Mouse (Mus musculus): ENCODE results near the gene Mob3c.

Mob3c gene

GRCm38 (mm10) chr4:115827888-115828571 is at the start of gene Mob3c:
TSS of gene Mob3c (plus strand) at chr4:115828092.
- no peak for DNase-seq (ENCODE audit: low read depth, low spot score)

DNA sequence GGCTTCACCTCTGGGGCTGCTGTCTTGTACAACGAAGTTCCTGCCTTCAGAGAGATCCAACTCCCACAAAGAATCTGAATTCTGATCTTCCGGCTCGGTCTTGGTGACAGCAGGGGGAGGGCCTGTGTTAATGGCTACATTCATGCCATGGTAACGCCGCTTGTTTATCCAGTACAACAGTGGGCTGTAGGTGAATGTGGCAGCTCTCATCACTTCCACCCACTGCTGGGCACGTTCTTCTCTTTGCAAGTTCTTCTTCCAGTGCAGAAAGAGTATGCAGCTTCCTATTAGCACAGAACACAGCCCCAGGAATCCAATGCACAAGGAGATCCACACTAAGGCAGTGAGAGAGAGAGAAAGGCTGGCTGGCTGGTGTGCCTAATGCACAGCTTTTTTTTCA is 47.6 kb upstream of the Mob3c start:
- DNase-seq (ENCODE audit: low read depth, low spot score): peak; percentile 33

DNA sequence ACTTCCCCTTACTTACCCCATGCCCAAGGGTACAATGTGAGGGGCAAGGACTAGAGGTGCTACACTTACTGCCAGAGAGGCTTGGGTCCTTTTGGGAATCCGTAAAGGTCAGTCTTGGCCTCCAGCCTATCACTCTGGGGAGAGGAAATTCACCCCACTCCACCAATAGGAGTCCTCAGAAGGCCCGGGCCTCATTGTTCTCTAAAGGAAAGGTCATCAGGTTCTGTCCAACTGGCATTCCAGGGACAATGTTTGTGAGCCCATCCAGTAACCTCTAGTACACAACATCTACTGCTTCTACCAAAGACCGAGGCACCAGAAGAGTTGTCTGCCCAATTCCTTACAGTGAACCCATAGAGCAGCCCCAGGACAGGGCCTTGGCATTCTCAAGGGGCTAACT is 47.0 kb upstream of the Mob3c start, which contains the start of gene Tex38:
Gene Tex38 (minus strand): TSS at position 101 of the 400 bp plus-strand sequence.
- DNase-seq (ENCODE audit: low read depth, low spot score): no peak

GRCm38 (mm10) chr4:115782026-115782805 is 45.7 kb upstream of the Mob3c start:
- DNase-seq (ENCODE audit: low read depth, low spot score): no peak

GRCm38 (mm10) chr4:115784769-115785510 is 43.0 kb upstream of the Mob3c start, which contains the start of gene Atpaf1:
TSS of gene Atpaf1 (plus strand) at chr4:115784812.
- DNase-seq (ENCODE audit: low read depth, low spot score): peak; percentile 57

DNA sequence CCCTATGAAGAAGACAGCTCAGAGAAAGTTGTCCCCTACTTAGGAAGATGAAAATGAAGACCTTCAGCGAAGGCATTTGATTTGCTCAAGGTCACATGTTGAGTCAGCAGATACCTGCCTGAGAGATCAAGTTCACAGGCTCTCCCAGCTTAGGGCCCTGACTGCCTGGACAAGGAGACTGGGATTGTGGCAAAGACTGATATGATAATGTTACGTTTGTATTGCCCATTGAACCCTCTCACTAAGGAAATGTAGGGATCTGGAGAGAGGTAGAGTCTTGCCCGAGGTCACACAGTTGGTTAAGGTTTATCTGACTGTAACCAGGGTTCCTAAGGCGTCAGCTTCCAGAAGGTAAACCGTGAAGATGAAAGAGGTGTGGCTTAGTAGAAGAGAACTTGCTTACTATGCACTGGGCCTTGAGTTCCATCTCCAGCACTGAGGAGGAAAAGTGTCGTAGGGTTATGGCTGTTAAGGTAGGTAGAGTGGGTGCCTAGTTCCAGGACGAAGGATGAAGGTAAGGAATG is 42.3 kb upstream of the Mob3c start:
- no peak for DNase-seq (ENCODE audit: low read depth, low spot score)

DNA sequence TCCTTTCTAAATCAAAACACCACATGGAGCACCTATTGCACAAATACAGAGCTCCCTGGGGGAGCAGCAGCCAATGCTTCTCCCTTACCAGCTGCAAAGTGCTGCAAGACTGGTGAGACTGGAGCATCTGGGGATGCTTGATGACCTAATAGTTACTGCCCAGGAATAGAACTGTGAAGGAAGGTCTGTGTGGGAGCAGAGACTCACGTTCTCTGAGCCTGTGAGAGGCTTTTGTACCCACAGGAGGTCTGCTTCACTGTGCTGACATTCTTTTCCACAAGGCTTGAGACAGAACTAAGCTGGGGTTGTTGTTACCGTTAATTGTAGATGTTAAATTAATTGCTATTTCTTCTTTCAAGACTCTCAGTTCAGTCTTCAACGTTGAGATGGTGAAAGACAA is 37.0 kb upstream of the Mob3c start:
- peak; percentile 62 for DNase-seq (ENCODE audit: low read depth, low spot score)

DNA sequence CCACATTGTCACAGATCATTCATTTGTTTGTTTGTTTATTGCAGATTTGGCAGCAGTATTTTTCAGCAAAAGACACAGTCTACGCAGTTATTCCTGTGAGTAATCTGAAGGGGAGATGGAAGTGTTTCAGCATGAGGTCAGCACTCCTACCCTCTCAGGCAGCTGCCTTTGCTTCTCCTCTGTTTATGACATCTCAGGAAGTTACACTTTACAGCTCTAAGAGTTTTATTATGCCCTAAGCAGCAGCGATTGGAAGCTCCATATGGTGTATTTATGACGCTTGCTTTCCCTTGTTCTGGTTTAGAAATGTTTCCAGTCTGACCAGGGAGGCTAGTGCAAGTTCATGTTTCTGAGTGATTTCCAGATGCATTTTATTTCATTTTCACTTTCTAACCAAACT is 32.5 kb upstream of the Mob3c start:
- DNase-seq (ENCODE audit: low read depth, low spot score): no peak

- no peak for DNase-seq (ENCODE audit: low read depth, low spot score)
Observed at GRCm38 (mm10) chr4:115799981-115800380, 27.9 kb upstream of the Mob3c start.

DNA sequence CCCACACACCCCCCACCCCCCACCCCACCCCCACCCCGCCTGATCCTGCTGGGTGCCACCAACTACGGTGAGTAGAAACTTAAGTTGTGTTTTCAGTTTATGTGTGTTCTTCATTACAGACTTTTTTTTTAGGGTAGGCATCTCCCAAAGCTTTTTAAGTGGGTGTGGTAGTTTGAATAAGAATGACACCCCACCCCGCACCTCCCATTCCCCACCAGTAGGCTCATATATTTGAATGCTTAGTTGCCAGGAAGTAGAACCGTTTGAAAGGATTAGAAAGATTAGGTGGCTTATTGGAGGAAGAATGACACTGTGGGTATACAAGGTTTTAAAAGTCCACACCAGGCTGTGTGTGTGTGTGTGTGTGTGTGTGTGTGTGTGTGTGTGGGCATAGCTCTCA is 15.6 kb upstream of the Mob3c start:
- DNase-seq (ENCODE audit: low read depth, low spot score): no peak

- DNase-seq (ENCODE audit: low read depth, low spot score): no peak
Observed at GRCm38 (mm10) chr4:115815606-115816005, 12.3 kb upstream of the Mob3c start.

DNA sequence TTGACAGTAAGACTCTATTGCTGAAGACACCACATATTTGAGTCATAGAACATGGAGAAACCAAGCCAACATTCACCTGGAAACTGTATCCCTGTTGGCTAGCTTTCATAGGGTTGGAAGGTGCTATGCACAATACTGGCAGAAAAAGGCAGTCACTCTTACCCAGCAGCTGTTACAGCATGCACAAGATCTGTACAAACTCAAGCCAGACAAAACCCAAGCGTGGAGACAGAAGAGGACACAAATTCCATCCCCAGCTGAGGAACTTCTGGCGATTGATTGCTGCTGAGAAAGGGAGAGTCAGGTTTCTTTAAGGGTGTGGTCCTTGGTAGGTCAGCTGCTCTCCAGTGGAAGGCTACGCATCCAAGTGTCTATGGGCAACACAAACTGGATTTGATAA is 7.7 kb upstream of the Mob3c start:
- DNase-seq (ENCODE audit: low read depth, low spot score): no peak

DNA sequence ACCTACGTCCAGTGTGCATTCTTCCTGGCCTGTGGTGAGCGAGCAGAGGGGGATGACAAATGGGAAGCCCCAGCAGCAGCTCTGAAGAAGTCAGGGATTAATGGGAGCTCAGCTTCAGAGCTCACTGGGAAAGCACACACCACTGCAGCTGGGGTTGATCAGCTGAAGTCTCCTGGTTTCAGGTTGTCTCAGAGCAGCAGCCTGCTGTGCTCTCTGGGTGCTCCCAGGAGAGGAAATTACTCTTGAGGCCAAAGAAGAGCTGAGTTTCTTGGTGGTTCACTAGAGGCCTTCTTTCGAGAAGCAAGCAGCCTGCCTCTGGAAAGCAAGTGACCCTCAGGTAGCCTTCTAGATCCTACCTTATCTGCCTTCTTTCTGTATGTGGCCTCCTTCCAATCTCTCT is 6.9 kb upstream of the Mob3c start:
- no peak for DNase-seq (ENCODE audit: low read depth, low spot score)

DNA sequence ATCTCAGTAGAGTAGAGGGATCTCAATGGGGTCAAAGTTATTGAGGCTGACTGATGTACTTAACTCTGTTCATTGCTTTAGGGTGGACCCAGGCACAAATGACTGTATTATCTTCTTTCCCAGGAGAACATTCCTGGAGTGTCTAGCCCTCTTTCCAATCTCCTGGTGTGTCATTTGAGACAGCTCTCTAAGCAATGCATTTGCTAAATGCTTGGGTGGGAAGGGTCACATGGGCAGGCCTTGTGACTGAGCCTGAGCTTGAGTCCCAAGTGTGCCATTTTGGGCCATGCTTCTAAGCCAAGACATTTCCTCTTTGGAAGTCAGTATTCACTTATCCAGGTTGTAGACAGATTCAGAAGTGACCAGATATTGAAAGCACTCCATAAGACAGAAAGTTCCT is 6.5 kb upstream of the Mob3c start:
- no peak for DNase-seq (ENCODE audit: low read depth, low spot score)

GRCm38 (mm10) chr4:115821928-115822327 is 6.0 kb upstream of the Mob3c start:
- DNase-seq (ENCODE audit: low read depth, low spot score): no peak

DNA sequence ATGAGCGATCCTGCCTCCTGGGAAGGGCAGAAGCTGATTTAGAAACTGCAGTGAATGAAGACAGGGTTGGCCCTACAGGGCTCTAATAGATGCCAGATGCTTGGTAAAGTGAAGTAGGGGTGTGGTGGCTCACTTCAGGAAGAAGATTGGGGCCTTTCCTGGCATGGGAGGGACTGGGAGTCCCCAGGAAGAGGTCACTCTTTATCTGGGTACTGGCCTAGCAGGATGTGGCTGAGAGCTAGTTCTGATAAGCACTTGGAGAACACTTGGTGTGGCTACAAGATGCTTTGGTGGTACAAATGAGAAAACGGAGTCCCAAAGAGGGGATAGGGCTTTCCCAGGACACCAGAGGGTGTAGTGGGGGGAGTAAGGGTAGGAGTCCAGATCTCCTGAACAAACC is 3.7 kb upstream of the Mob3c start:
- no peak for DNase-seq (ENCODE audit: low read depth, low spot score)

GRCm38 (mm10) chr4:115825271-115825670 is 2.6 kb upstream of the Mob3c start:
- no peak for DNase-seq (ENCODE audit: low read depth, low spot score)

GRCm38 (mm10) chr4:115827066-115827465 is 826 bp upstream of the Mob3c start:
- no peak for DNase-seq (ENCODE audit: low read depth, low spot score)

DNA sequence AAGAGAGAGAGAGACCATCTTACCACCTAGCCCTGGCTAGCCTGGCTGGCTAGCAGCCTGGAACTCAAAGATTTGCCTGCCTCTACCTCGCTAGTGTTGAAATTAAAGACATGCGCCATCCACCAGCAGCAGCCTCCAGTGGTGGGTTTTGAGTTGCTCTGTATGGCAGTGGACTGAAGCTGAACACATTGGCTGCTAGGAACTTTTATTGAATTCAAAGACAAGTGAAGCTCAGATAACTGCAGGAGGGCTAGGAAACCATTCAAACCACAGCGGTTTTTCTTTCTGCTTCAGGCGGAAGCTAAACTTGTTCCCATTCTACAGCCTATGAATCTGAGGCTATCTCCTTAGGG is 381 bp upstream of the Mob3c start:
- no peak for DNase-seq (ENCODE audit: low read depth, low spot score)

GRCm38 (mm10) chr4:115828572-115828902 is 645 bp downstream of the Mob3c start:
- no peak for DNase-seq (ENCODE audit: low read depth, low spot score)

- DNase-seq (ENCODE audit: low read depth, low spot score): no peak
Observed at GRCm38 (mm10) chr4:115830491-115830890, 2.6 kb downstream of the Mob3c start.

GRCm38 (mm10) chr4:115831221-115831620 is 3.3 kb downstream of the Mob3c start:
- no peak for DNase-seq (ENCODE audit: low read depth, low spot score)

Data from telencephalon, adult 2 months (tissue).